Comparison of ENCODE assay signal across 13 mouse cellular contexts in the genomic region with DNA sequence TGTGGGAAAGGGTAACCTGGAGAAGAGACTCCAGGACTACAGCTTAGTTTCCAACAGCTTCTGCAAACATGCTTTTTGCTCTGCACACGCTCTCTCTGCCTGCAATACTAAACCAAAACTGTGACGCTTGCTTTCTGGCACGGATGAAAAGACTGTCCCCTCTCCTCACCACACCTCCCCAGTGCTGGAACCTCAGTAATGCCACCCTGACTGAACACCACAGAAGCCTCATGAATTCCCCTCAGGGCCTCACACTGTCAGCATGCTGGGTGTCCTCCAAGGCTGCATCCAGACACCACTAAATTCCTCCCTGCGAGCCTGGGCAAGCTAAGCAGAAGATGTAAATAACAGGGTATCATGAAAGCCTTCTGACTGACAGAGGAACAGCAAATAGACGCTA. TPM values are rescaled to one million over a fixed set of nuclear protein-coding genes. Genes with fewer than 3 reads are reported as not detected.
DNase-seq lines count a peak whose midpoint lies in the region; ATAC-seq and TF ChIP-seq lines count a peak whose summit lies in the region.
"Had no signal": no experiment of that assay in that cellular context is flagged by ENCODE, and none has a peak within 500 bp of the region (broad histone marks: within the 10 kb centered on the region; RNA-seq: fewer than 3 reads in every experiment).

No protein-coding gene starts in this region.

- no peak overlapping the region for H3K9ac ChIP-seq in lung, embryonic 15.5 days
- H3K9ac ChIP-seq in neural tube, embryonic 14.5 days (replicated peaks; ENCODE audit: low read depth, low read length) = no peak overlapping the region

- no peak overlapping the region for H3K4me2 ChIP-seq in lung, embryonic 15.5 days
- no peak overlapping the region for H3K4me2 ChIP-seq in neural tube, embryonic 14.5 days (ENCODE audit: low read depth, low read length)
- H3K4me2 ChIP-seq: liver, embryonic 11.5 days had no signal

- no peak overlapping the region for H3K4me3 ChIP-seq in gastrocnemius, adult 2 months
- no peak overlapping the region for H3K4me3 ChIP-seq in lung, embryonic 15.5 days
- no peak overlapping the region for H3K4me3 ChIP-seq in neural tube, embryonic 14.5 days (ENCODE audit: low read depth, low read length)

- 20% methylated on average over 5 of the region's 5 CpGs for WGBS in lung, embryonic 15.5 days
- WGBS in neural tube, embryonic 14.5 days = 43% methylated on average over 5 of the region's 5 CpGs

- peak overlapping the region; percentile 31; the same call in 1 of the 2 replicates for H3K27ac ChIP-seq in gastrocnemius, adult 2 months
- H3K27ac ChIP-seq in lung, embryonic 15.5 days = 0 out of 2 replicates have a peak overlapping the region, but pooled peaks have one; percentile 23
- H3K27ac ChIP-seq in neural tube, embryonic 14.5 days (ENCODE audit: low read depth, low read length) = no peak overlapping the region

- no peak for ATAC-seq in lung, embryonic 15.5 days (ENCODE audit: borderline replicate concordance, extremely low read depth, low FRiP score, low TSS enrichment)
- ATAC-seq in neural tube, embryonic 14.5 days (ENCODE audit: low read depth) = 0 out of 2 replicates have a peak, but pooled peaks have one; percentile 26

- peaks cover 8% of the 10 kb centered on the region; the same call in 1 of the 2 replicates for H3K36me3 ChIP-seq in lung, embryonic 15.5 days
- H3K36me3 ChIP-seq in neural tube, embryonic 14.5 days (ENCODE audit: control insufficient read depth, insufficient read depth, low read length) = 0 out of 2 replicates have a peak, but pooled peaks cover 6% of the 10 kb centered on the region

- intact Hi-C loops in gastrocnemius, adult 2 months (cut with DNase I) = no loop called here

- TF ChIP-seq CTCF in gastrocnemius, adult 2 months (IDR thresholded peaks at IDR 0.05) = no peak
- no peak for TF ChIP-seq CTCF in brain, embryonic 14.5 days (IDR thresholded peaks at IDR 0.05; ENCODE audit: borderline replicate concordance, extremely low read depth, insufficient read depth, insufficient read length)

- H3K9me3 ChIP-seq in lung, embryonic 15.5 days = no peaks in the 10 kb centered on the region
- H3K9me3 ChIP-seq in neural tube, embryonic 14.5 days (ENCODE audit: control insufficient read depth, low read length) = no peaks in the 10 kb centered on the region

- H3K4me1 ChIP-seq in lung, embryonic 15.5 days = peaks cover 8% of the 10 kb centered on the region; the same call in 1 of the 2 replicates
- no peaks in the 10 kb centered on the region for H3K4me1 ChIP-seq in neural tube, embryonic 14.5 days (ENCODE audit: control insufficient read depth, insufficient read depth, low read length)

- DNase-seq in gastrocnemius, adult 2 months = no peak
- DNase-seq in gastrocnemius, postnatal 4 days (ENCODE audit: low spot score in 2 of 2) = no peak
- no peak for DNase-seq in lung, postnatal 14 days
- DNase-seq in brain, embryonic 14.5 days (ENCODE audit: low read depth) = peak; percentile 40
- DNase-seq in spleen, postnatal 10 days (ENCODE audit: low spot score in 2 of 2) = no peak
- no peak for DNase-seq in c-Kit-positive CD71-positive TER-119-positive erythroid progenitor cells, embryonic 14.5 days (ENCODE audit: low spot score)
- DNase-seq: gastrocnemius, postnatal 14 days; right cerebral cortex, adult 18-20 months had no signal

- no peak for TF ChIP-seq POLR2A in brain, embryonic 14.5 days (IDR thresholded peaks at IDR 0.05; ENCODE audit: borderline replicate concordance, extremely low read depth, insufficient read depth, insufficient read length, poor library complexity, severe bottlenecking)

- H3K27me3 ChIP-seq in lung, embryonic 15.5 days = no peaks in the 10 kb centered on the region
- no peaks in the 10 kb centered on the region for H3K27me3 ChIP-seq in neural tube, embryonic 14.5 days (ENCODE audit: control insufficient read depth, insufficient read depth, low read length)

RNA-seq across cellular contexts. Expression of a gene that starts 16.8 kb away (rescaled TPM):
- 1 to 10 TPM; 5.9 to 6.6 TPM for total RNA-seq in gastrocnemius, adult 2 months (2021)
- total RNA-seq in gastrocnemius, postnatal 4 days (2021) = 10 to 100 TPM; 19.9 to 21.6 TPM
- polyA plus RNA-seq in lung, embryonic 15.5 days (2015; fragmentation: Nextera tagmentation; extraction: Ambion mirVana) = 16.6 and 21.6 TPM in 2 replicates
- polyA plus RNA-seq in brain, embryonic 14.5 days (2012; rRNA removed) = 38.4 and 39.0 TPM in 2 replicates
- polyA plus RNA-seq in neural tube, embryonic 14.5 days (2014; fragmentation: Nextera tagmentation; extraction: Ambion mirVana) = 17.7 and 22.4 TPM in 2 replicates

RNA-seq across cellular contexts. Expression of a gene that starts 23.8 kb away (rescaled TPM):
- total RNA-seq in gastrocnemius, adult 2 months (2021) = 1 to 10 TPM; 5.0 to 6.0 TPM
- 10 to 100 TPM; 24.0 to 24.7 TPM for total RNA-seq in gastrocnemius, postnatal 4 days (2021)
- 125 TPM in 2 replicates for polyA plus RNA-seq in lung, embryonic 15.5 days (2015; fragmentation: Nextera tagmentation; extraction: Ambion mirVana)
- 35.0 and 43.8 TPM in 2 replicates for polyA plus RNA-seq in brain, embryonic 14.5 days (2012; rRNA removed)
- polyA plus RNA-seq in neural tube, embryonic 14.5 days (2014; fragmentation: Nextera tagmentation; extraction: Ambion mirVana) = 76.0 and 82.6 TPM in 2 replicates

RNA-seq across cellular contexts. Expression of a gene that starts 23.9 kb away (rescaled TPM):
- total RNA-seq in gastrocnemius, adult 2 months (2021) = under 1 TPM; 0.10 to 0.22 TPM
- 10 to 100 TPM; 21.2 to 21.8 TPM for total RNA-seq in gastrocnemius, postnatal 4 days (2021)
- polyA plus RNA-seq in lung, embryonic 15.5 days (2015; fragmentation: Nextera tagmentation; extraction: Ambion mirVana) = 37.7 and 41.1 TPM in 2 replicates
- 38.3 and 70.8 TPM in 2 replicates for polyA plus RNA-seq in brain, embryonic 14.5 days (2012; rRNA removed)
- 4.6 and 4.9 TPM in 2 replicates for polyA plus RNA-seq in neural tube, embryonic 14.5 days (2014; fragmentation: Nextera tagmentation; extraction: Ambion mirVana)

RNA-seq across cellular contexts. Expression of a gene that starts 36.4 kb away (rescaled TPM):
- not detected for total RNA-seq in gastrocnemius, adult 2 months (2021)
- total RNA-seq in gastrocnemius, postnatal 4 days (2021) = under 1 TPM in 1 of 2 experiments, not detected in 1; 0.34 TPM
- polyA plus RNA-seq in lung, embryonic 15.5 days (2015; fragmentation: Nextera tagmentation; extraction: Ambion mirVana) = 0.22 and 0.48 TPM in 2 replicates
- 1.1 and 1.2 TPM in 2 replicates for polyA plus RNA-seq in brain, embryonic 14.5 days (2012; rRNA removed)
- 0.19 and 0.66 TPM in 2 replicates for polyA plus RNA-seq in neural tube, embryonic 14.5 days (2014; fragmentation: Nextera tagmentation; extraction: Ambion mirVana)
- total RNA-seq: common myeloid progenitor, adult 5-6 weeks; gastrocnemius, postnatal 14 days; hematopoietic stem cell, adult 5-6 weeks had no signal
- polyA plus RNA-seq: liver, embryonic 11.5 days had no signal

RNA-seq across cellular contexts. Expression of a gene that starts 36.4 kb away (rescaled TPM):
- total RNA-seq in gastrocnemius, adult 2 months (2021) = not detected
- total RNA-seq in gastrocnemius, postnatal 4 days (2021) = not detected
- not detected in 2 replicates for polyA plus RNA-seq in lung, embryonic 15.5 days (2015; fragmentation: Nextera tagmentation; extraction: Ambion mirVana)
- not detected in 2 replicates for polyA plus RNA-seq in brain, embryonic 14.5 days (2012; rRNA removed)
- not detected in 2 replicates for polyA plus RNA-seq in neural tube, embryonic 14.5 days (2014; fragmentation: Nextera tagmentation; extraction: Ambion mirVana)
- total RNA-seq: common myeloid progenitor, adult 5-6 weeks; gastrocnemius, postnatal 14 days; hematopoietic stem cell, adult 5-6 weeks had no signal
- polyA plus RNA-seq: liver, embryonic 11.5 days had no signal
